Comparison of ENCODE assay signal across 9 mouse cellular contexts in genomic region chr7:126950647-126951615, GRCm38 (mm10). TPM values are rescaled to one million over a fixed set of nuclear protein-coding genes. Genes with fewer than 3 reads are reported as not detected.
DNase-seq lines count a peak whose midpoint lies in the region; ATAC-seq and TF ChIP-seq lines count a peak whose summit lies in the region.
"Had no signal": no experiment of that assay in that cellular context is flagged by ENCODE, and none has a peak within 500 bp of the region (broad histone marks: within the 10 kb centered on the region; RNA-seq: fewer than 3 reads in every experiment).

No protein-coding gene starts in this region.

- no peak overlapping the region for H3K27ac ChIP-seq in lung, embryonic 14.5 days (ENCODE audit: low read depth)
- H3K27ac ChIP-seq in embryonic facial prominence, embryonic 14.5 days (replicated peaks; ENCODE audit: low read depth, low read length) = no peak overlapping the region
- H3K27ac ChIP-seq in limb, embryonic 12.5 days = no peak overlapping the region

- no peak for ATAC-seq in lung, embryonic 14.5 days (ENCODE audit: insufficient read depth)
- no peak for ATAC-seq in embryonic facial prominence, embryonic 14.5 days (ENCODE audit: low read depth)
- ATAC-seq in limb, embryonic 12.5 days (ENCODE audit: insufficient number of reproducible peaks, insufficient read depth, low FRiP score, low TSS enrichment, low read depth) = no peak

- H3K27me3 ChIP-seq in lung, embryonic 14.5 days (ENCODE audit: insufficient read depth, low read length) = peaks cover 33% of the 10 kb centered on the region
- H3K27me3 ChIP-seq in embryonic facial prominence, embryonic 14.5 days (replicated peaks; ENCODE audit: control insufficient read depth, insufficient read depth, low read length) = peaks cover 29% of the 10 kb centered on the region
- H3K27me3 ChIP-seq in limb, embryonic 12.5 days = peaks cover 59% of the 10 kb centered on the region

- no peak for DNase-seq in lung, embryonic 14.5 days
- no peak for DNase-seq in lung, postnatal 25 days (ENCODE audit: low spot score)
- no peak for DNase-seq in embryonic facial prominence, embryonic 14.5 days (ENCODE audit: low spot score)
- peak; percentile 34 for DNase-seq in right cerebral cortex, postnatal 25 days
- no peak for DNase-seq in layer of hippocampus, adult 11-12 months (ENCODE audit: low spot score)
- DNase-seq in thymus, postnatal 14 days = no peak
- DNase-seq in testis, postnatal 10 days (ENCODE audit: low spot score) = no peak
- DNase-seq: gastrocnemius, postnatal 25 days had no signal

- no peaks in the 10 kb centered on the region for H3K4me1 ChIP-seq in lung, embryonic 14.5 days (ENCODE audit: insufficient read depth)
- 0 out of 2 replicates have a peak, but pooled peaks cover 7% of the 10 kb centered on the region for H3K4me1 ChIP-seq in embryonic facial prominence, embryonic 14.5 days (ENCODE audit: control insufficient read depth, insufficient read depth, low read length)
- peaks cover 21% of the 10 kb centered on the region for H3K4me1 ChIP-seq in limb, embryonic 12.5 days (replicated peaks)

- H3K4me3 ChIP-seq in lung, embryonic 14.5 days (ENCODE audit: low read depth, low read length) = 0 out of 2 replicates have a peak overlapping the region, but pooled peaks have one; percentile 11
- peak overlapping the region; percentile 43; the same call in 1 of the 2 replicates for H3K4me3 ChIP-seq in embryonic facial prominence, embryonic 14.5 days (ENCODE audit: low read depth, low read length)
- H3K4me3 ChIP-seq in limb, embryonic 12.5 days (replicated peaks) = 0 out of 2 replicates have a peak overlapping the region, but pooled peaks have one; percentile 7

- H3K9ac ChIP-seq in lung, embryonic 14.5 days = no peak overlapping the region
- no peak overlapping the region for H3K9ac ChIP-seq in embryonic facial prominence, embryonic 14.5 days (ENCODE audit: low read depth, low read length)
- no peak overlapping the region for H3K9ac ChIP-seq in limb, embryonic 12.5 days (replicated peaks)

- H3K9me3 ChIP-seq in lung, embryonic 14.5 days (ENCODE audit: low read depth, low read length) = no peaks in the 10 kb centered on the region
- H3K9me3 ChIP-seq in embryonic facial prominence, embryonic 14.5 days (ENCODE audit: control insufficient read depth, low read length) = no peaks in the 10 kb centered on the region
- no peaks in the 10 kb centered on the region for H3K9me3 ChIP-seq in limb, embryonic 12.5 days

- WGBS in lung, embryonic 14.5 days = 7% methylated on average over 26 of the region's 26 CpGs
- 5% methylated on average over 26 of the region's 26 CpGs for WGBS in embryonic facial prominence, embryonic 14.5 days
- 5% methylated on average over 26 of the region's 26 CpGs for WGBS in limb, embryonic 12.5 days

- no peak for TF ChIP-seq CTCF in lung, embryonic 14.5 days (IDR thresholded peaks at IDR 0.05; ENCODE audit: low read depth)

- H3K4me2 ChIP-seq in lung, embryonic 14.5 days = peak overlapping the region; percentile 89; the same call in 1 of the 2 replicates
- H3K4me2 ChIP-seq in embryonic facial prominence, embryonic 14.5 days (ENCODE audit: low read depth, low read length) = peak overlapping the region; percentile 87; the same call in 1 of the 2 replicates
- H3K4me2 ChIP-seq in limb, embryonic 12.5 days = peak overlapping the region; percentile 100; the same call in 1 of the 2 replicates

- no peaks in the 10 kb centered on the region for H3K36me3 ChIP-seq in lung, embryonic 14.5 days (ENCODE audit: insufficient read depth)
- H3K36me3 ChIP-seq in embryonic facial prominence, embryonic 14.5 days (ENCODE audit: control insufficient read depth, insufficient read depth, low read length) = no peaks in the 10 kb centered on the region
- H3K36me3 ChIP-seq in limb, embryonic 12.5 days = no peaks in the 10 kb centered on the region

RNA-seq across cellular contexts. Expression of gene Sez6l2, which starts 0.6 kb away (rescaled TPM):
- 0.68 and 1.1 TPM in 2 replicates for polyA plus RNA-seq in lung, embryonic 14.5 days (2014; fragmentation: Nextera tagmentation; extraction: Ambion mirVana)
- 1.6 and 2.1 TPM in 2 replicates for polyA plus RNA-seq in embryonic facial prominence, embryonic 14.5 days (2014; fragmentation: Nextera tagmentation; extraction: Ambion mirVana)
- polyA plus RNA-seq in limb, embryonic 12.5 days (2016; fragmentation: Nextera tagmentation; extraction: Ambion mirVana) = 0.14 and 0.35 TPM in 2 replicates

RNA-seq across cellular contexts. Expression of gene Asphd1, which starts 1.5 kb away (rescaled TPM):
- polyA plus RNA-seq in lung, embryonic 14.5 days (2014; fragmentation: Nextera tagmentation; extraction: Ambion mirVana) = 0.39 TPM in 1 of 2 replicates, not detected in the other
- 0.29 and 0.61 TPM in 2 replicates for polyA plus RNA-seq in embryonic facial prominence, embryonic 14.5 days (2014; fragmentation: Nextera tagmentation; extraction: Ambion mirVana)
- 0.17 and 0.30 TPM in 2 replicates for polyA plus RNA-seq in limb, embryonic 12.5 days (2016; fragmentation: Nextera tagmentation; extraction: Ambion mirVana)

RNA-seq across cellular contexts. Expression of gene Kctd13, which starts 22.3 kb away (rescaled TPM):
- 12.1 and 15.7 TPM in 2 replicates for polyA plus RNA-seq in lung, embryonic 14.5 days (2014; fragmentation: Nextera tagmentation; extraction: Ambion mirVana)
- polyA plus RNA-seq in embryonic facial prominence, embryonic 14.5 days (2014; fragmentation: Nextera tagmentation; extraction: Ambion mirVana) = 13.7 and 16.8 TPM in 2 replicates
- 18.3 and 19.7 TPM in 2 replicates for polyA plus RNA-seq in limb, embryonic 12.5 days (2016; fragmentation: Nextera tagmentation; extraction: Ambion mirVana)

RNA-seq across cellular contexts. Expression of gene Cdipt, which starts 24.8 kb away (rescaled TPM):
- polyA plus RNA-seq in lung, embryonic 14.5 days (2014; fragmentation: Nextera tagmentation; extraction: Ambion mirVana) = 86.1 and 92.8 TPM in 2 replicates
- 88.0 and 98.2 TPM in 2 replicates for polyA plus RNA-seq in embryonic facial prominence, embryonic 14.5 days (2014; fragmentation: Nextera tagmentation; extraction: Ambion mirVana)
- 76.5 and 80.7 TPM in 2 replicates for polyA plus RNA-seq in limb, embryonic 12.5 days (2016; fragmentation: Nextera tagmentation; extraction: Ambion mirVana)

RNA-seq across cellular contexts. Expression of gene Cdiptos, which starts 25.0 kb away (rescaled TPM):
- 1.5 TPM in 2 replicates for polyA plus RNA-seq in lung, embryonic 14.5 days (2014; fragmentation: Nextera tagmentation; extraction: Ambion mirVana)
- polyA plus RNA-seq in embryonic facial prominence, embryonic 14.5 days (2014; fragmentation: Nextera tagmentation; extraction: Ambion mirVana) = 1.3 and 1.8 TPM in 2 replicates
- 0.64 and 1.1 TPM in 2 replicates for polyA plus RNA-seq in limb, embryonic 12.5 days (2016; fragmentation: Nextera tagmentation; extraction: Ambion mirVana)
